Mouse (Mus musculus) adrenal gland, postnatal 4 days (tissue): Measurements from ENCODE around the gene Myo19. TPM values are rescaled to one million over a fixed set of nuclear protein-coding genes. Genes with fewer than 3 reads are reported as not detected.
"Not testable (repeated sequence)": the region's sequence is repeated elsewhere in the genome, so short reads cannot be mapped to it uniquely, and the experiment has no call there.

Experiments used
- DNase-seq, 2 experiments: peaks; one replicate each; pipeline ENCODE4 v3.0.0; 2021 to 2022; ENCODE audit warnings: low spot score in 2 of 2, mixed read lengths in 2 of 2
- long read RNA-seq, 2 experiments: library from polyadenylated mRNA; stranded (forward); transcript quantifications; one replicate each; pipeline ENCODE4 v2.0.0; 2021
- total RNA-seq, 2 experiments: library from RNA; stranded (reverse); gene quantifications; 2 replicates each; pipeline ENCODE4 v1.2.3; 2021

Myo19 gene
- 10 to 100 TPM; 18.1 to 20.2 TPM for total RNA-seq
- long read RNA-seq, experiment 1, full-length matches to known transcripts = 1 of 6 reads
- long read RNA-seq, experiment 1, partial matches to known transcripts = 1 of 6 reads
- long read RNA-seq, experiment 1, other reads (novel, unspliced or antisense) = 4 of 6 reads
- long read RNA-seq, experiment 2, full-length matches to known transcripts = 2 of 13 reads
- long read RNA-seq, experiment 2, partial matches to known transcripts = 5 of 13 reads
- long read RNA-seq, experiment 2, other reads (novel, unspliced or antisense) = 6 of 13 reads

DNA sequence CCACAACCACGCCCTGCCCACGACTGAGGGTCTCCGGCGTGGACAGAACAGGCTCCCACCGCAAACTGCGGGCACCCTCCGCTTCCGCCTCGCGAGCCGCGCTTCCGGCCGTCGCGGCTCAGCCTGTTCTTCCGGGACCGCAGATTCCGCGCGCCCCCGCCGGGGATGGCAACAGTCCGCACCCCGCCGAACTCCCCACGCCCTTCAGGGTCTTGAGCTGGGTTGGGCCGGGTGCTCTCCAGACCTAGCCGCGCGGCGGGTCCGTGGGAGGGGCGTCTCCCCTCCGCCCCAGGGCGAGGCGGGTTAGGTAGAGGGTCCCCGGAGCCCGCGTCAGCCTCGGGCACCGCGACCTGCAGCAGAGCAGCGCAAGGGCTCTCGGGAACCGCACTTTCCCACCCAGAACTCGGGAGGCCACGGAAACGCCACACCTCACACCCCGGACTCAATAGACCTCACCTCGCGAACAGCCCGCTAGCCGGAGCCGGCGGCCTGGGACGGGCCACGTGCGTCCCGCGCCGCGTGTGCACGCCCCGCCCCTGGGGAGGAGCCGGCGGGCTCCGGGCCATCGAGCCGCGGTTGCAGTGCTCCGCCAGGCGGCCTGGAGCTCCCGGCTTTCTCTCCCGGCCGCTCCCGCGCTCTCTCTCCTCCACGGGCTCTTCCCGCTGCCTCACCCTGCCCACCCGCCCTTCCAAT, at the start of gene Myo19, which contains the start of gene Pigw:
Gene Myo19, plus strand, starts transcription at position 377 of the 693 bp plus-strand sequence.
Gene Pigw, minus strand, starts transcription at position 514 of the 693 bp plus-strand sequence.
- DNase-seq = peak; percentile 47 to 54

DNA sequence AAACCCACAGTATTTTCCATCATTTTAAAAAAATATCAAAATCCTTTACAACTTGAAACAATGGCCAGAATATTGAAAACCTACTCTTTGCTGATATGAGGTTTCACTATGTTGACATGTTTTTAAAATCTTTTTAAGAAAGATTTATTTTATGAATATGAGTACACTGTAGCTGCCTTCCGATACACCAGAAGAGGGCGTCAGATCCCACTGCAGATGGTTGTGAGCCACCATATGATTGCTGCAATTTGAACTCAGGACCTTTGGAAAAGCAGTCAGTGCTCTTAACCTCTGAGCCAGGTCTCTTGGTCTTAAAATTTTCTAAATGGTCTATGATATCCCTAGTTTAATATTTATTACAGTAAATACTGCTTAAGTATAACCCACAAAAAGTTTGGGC, 40.6 kb upstream of the Myo19 start:
- DNase-seq = no peak

DNA sequence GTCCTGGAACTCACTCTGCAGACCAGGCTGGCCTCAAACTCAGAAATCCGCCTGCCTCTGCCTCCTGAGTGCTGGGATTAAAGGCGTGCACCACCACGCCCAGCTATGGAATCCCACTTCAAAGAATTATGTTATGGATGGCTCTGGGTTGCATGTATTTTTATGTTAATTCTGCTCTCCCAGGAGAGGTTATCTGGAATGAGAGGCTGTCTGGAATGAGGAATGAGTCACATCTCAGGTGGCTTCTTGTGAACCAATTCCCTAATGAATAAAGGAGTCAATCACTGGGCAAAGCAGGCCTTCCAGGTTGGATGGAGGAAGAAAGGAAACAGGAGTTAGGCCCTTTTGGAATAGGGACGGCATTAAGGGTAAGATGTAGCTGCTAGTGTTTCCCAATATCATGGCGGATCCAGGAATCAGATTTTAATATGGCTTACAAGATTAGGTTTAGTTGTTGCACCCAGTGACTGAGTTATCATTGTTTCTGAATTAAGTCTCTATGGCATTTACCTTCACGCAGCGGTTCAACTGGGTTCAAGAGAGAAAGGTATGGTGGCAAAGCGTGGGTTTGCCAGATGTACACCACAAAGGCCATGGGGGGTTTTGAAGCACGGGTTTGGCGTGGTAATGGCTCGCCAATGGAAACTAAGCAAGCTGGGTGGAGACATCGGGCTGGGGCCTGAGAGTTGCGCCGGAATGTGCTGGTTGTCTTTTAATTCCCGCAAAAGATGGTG, 33.0 kb upstream of the Myo19 start:
- no peak for DNase-seq

DNA sequence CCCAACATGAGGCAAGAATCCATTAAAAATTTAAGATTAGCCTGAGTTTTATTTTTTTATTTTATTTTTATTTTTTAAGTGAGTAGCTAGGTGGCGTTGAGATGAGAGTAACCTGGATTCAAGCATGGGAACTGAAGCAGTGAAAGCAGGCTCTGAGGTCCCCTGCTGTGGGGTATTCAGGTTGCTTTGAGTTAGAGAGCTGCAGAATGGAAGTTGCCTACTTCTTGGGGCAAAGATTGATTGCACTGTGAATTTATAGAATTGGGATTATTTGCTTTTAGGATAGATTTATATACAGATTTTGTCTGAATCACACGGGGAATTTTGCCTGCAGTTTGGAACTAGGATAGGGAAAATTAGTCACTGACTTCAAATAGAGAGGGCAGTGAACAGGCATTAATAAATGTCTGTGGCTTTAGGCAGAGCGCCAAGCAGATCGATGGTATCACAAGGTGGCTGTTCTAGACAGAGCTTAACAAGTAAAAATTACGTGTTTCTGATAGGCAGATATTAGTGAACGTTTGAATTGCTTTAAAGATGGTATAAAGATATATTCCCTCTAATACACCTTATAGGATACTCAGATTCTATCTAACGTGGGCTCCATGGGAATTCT, 32.4 kb upstream of the Myo19 start:
- no peak for DNase-seq

DNA sequence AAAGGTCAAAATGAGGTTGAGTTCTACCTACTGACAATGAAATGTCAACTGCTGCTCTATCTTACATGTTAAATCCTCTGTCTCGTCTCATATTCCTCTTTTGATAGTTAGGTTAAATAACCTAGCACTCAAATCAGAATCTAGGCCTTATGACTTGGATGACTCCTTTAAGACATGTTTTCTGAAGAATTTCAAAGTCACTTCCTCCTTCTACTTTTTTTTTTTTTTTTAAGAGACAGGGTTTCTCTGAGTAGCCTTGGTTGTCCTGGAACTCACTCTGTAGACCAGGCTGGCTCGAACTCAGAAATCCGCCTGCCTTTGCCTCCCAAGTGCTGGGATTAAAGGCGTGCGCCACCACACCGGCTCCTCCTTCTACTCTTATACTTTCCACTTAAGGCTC, 24.7 kb upstream of the Myo19 start:
- DNase-seq = no peak

DNA sequence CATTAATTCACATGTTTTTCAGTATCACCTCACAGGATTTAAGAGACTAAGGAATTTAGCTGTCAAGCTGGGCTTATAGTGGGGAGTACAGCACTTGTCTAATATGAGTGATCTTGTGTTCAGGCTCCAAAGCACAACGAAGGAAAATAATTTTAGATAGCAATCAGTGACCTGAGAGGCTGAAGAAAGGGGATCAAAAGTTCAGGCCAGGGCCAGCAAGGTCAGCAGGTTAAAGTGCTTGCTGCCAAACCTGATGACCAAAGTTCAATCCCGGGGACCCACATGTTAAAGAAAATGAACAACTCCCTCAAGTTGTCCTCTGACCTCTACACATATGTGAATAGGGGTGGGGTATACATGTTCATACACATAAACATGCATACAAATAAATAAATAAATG, 14.7 kb upstream of the Myo19 start:
- DNase-seq = no peak

DNA sequence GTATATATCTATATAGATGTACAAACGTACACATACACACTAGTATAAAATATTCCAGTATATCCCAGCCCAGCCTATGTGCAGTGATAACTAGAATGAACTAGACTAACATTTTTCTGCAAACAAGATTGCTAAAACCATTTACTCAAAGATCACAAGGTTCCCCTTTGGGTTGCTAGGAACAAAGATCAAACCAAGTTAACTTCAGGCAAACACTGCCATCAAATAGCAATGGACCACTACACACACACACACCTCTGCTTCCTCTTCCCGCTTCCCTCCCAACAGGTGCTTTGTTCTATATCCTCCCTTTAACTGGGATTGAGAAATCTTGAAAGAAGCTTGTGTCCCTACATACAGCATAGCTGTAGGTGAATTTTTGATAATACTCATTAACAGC, 12.4 kb upstream of the Myo19 start:
- no peak for DNase-seq

DNA sequence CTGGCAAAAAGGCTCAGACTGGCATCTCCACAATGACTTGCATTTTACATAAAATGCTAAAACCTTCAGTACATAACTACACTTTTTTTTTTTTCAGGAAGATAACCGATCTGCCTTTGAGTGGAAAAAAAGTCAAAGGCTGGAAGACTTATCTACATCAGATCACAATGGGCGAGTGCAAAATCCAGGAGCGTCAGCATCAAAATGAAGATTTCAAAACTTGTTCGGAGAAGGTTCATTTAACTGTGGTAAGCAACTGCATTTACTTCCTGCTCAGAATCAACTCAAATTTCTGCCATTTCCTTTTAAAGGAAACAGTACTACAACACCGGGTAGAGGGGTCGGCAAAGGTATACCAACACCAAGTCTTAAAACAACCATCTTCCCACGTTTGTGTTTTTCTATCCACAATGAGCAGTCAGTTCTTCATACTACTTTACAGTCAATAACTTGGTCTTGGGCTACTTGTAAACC, 11.1 kb upstream of the Myo19 start:
- DNase-seq = no peak

DNA sequence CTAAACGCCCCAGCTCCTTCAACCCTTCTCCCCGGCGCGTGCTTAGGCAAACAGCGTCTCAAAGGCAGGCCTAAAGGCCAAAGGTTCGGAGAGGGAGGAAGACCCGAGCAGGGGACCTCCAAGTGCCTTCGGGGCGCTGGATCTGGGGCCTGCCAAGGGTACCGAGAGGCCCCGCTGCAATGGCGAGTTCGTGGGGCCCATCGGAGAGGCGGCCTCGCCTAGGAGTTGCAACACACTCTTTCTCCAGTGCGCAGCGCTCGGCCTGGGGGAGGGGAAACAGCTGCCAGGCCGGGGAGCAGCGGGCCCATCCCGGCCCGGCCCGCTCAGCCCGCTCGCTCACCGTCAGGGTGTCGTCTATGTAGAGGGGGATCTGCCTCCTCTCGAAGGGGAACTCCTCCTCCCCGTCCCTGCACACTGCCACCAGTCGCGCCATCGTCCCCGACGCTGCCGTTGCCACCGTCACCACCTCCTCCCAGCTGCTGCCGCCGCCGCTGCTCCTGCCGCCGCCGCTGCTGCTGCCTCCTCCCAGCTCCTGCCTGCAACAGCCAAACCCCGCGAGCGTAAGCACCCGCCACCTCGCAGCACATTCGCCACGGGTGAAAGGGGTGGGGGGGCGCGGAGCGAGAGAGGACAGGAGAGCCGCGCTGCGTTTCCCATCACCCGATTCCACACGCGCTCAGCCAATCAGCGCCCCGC, 10.3 kb upstream of the Myo19 start:
- DNase-seq = peak; percentile 93 to 96

DNA sequence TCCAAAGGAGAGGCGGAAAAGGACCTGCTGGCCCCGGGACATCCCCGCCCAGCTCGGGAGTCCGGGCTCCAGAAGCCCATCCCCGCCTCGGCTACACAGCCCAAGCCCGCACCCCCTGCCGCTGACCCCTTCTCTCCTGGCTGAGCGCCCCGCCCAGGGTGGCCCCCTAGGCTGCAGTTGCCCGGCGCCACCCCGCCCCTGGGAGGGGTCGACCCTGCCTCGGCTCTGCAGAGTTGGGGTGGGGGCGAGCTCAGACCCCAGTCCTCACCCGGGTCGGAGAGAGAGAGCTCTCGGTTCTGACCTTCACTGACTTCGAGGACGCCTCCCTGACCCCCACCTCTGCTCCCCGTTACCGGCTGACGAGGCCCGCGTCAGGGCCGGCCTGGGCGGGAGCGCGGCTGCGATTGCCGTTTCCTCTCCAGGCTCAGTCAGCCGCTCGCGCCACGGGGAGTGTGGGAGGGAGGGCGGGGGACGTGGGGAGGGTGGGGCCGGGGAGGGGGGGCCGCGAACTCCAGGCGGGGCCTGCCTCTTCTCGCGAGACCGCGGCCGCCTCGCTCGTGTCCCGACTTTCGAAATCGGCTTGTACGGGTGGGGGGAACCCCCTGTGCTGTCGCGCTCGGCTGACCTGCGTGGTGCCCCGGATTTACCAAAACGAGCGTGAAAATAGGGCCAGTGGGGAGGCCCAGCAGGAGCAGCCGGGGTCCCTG, 9.5 kb upstream of the Myo19 start, which contains the start of gene Ggnbp2:
Gene Ggnbp2, minus strand, starts transcription at position 481 of the 707 bp plus-strand sequence.
- peak; percentile 81 to 88 for DNase-seq

DNA sequence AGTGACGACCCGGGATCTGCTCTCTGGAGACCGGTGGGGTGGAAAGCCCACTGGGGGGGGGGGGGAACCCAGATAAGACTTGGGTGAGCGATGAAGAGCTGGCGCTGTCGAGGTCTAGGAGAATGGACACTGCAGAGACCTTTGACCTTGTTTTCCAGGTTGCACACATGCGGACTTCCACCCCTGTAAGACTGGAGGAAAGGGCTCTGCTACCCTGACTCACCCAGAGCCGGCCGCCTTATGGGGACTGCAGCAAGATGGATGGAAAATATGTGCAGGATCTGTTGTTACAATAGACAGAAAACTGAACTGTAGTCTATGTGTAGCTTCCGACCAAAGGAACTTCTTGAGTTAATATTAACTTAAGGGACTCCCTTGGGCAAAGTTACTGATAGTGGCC, 8.9 kb upstream of the Myo19 start:
- no peak for DNase-seq

DNA sequence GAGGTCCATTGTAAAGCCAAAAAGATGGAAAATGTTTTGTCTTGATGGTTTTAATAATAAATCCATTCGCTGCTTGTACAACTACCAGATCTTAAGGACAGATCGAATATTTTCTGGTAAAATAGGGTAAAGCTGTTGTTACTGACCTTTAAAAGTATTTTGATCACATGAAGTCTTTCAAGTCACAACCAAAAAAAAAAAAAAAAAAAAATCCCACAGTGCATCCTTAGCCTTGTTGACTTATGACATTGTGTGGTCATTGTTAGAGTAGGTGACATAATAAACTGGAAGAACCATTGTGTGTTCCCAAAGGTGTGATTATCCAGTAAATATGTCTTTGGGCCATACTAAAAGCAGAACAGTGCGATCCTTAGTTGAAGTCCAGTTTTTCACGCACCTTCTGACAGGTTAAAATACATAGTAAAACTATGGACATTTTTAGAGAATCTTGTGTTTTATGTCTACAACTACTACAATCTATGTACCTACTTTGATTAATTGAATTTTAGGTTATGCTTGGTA, 8.3 kb upstream of the Myo19 start:
- no peak for DNase-seq

DNA sequence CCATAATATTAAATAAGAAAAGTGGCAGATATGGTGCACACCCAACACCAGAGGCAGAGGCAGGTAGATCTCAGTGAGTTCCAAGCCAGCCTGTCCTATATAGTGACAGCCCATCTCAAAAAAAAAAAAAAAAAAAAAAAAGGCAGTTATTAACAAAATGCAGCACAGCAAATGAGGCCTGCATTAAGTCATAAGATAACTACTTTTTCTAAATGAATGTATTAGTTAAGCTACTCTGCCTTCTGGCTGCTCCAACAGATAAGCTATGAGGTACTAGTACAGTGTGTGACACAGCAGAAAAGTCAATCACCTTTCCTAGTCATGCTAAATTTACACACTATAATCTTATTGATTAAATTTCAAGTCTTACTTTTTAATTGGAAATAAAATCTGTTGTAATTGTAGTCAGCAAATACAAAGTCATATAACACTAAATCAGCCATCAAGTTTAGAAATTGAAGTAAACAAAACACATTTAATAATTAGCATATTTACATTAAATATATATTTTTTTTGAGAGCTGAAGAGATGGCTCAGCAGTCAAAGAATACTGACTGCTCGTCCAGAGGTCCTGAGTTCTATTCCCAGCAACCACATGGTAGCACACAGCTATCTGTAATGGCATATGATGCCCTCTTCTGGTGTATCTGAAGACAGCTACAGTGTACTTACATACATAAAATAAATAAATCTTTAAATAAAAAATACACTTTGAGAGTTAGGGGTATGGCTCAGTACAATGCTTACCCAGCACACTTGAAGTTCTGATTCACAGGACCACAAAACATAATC, 6.7 kb upstream of the Myo19 start:
- DNase-seq = no peak

DNA sequence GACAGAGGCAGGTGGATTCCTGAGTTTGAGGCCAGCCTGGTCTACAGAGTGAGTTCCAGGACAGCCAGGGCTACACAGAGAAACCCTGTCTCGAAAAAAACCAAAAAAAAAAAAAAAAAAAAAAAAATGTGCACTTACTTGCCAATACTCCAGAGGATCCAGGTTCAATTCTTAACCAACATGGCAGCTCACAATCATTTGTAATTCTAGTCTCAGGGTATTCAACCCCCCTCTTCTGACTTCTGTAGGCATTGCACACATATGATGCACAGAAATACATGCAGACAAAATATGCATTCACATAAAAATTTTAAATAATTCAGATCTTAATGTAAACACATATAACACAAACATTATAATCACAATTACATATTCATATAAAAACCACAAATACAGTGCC, 3.9 kb upstream of the Myo19 start:
- not testable (repeated sequence) for DNase-seq

DNA sequence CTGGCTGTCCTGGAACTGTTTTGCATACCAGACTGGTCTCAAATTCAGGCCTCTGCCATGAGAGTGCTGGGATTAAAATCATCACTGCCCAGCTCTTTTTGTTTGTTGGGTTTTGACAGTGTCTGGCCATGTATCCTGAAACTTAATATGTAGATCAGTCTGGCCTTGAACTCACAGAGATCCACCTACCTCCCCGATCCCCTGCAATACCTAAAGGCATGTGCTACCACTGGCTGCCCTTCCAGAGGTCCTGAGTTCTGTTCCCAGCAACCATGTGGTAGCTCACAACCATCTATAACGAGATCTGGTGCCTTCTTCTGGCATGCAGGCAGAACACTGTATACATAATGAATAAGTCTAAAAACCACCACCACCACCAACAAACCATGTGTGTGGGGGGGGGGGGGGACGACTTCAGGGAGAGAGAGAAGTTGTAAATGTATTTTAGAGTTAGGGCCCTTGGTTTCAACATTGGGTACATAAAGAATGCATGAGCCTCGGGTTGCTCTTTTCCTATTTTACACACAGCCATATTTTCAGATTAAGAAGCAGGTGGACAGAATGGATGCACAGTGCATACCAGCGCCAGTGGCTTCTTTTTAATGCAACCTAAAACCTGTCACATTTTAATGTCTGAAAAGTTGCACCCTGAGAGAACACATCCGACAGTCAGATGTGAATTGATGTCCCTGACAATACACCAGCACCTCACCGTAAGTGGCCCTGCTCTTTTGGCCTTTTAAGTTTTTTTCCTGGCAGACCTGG, 759 bp upstream of the Myo19 start:
- no peak for DNase-seq

DNA sequence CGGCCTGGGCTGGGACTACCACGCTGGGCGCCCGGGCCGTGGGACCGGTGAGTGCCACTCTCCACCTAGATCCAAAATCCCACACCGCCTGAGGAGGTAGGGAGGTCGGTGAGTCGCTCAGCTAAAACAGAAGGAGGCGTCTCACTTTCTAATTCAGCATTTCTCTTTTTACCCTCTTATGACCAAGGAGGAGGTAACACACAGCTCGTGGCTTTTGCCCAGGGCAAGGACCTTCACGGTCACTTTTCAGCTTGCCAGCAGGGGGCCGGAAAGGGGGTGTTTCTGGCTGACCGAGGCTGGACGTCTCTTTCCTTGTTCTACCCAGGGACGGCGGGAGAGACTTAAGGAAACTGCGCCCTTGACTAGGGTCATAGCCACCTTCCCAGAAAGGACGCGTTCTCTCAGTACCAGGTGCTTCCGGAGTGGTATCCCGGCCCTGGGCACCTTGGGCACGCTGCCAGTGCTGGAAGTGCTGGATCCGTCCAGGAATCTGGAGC, 565 bp downstream of the Myo19 start:
- peak; percentile 22 to 33 for DNase-seq

DNA sequence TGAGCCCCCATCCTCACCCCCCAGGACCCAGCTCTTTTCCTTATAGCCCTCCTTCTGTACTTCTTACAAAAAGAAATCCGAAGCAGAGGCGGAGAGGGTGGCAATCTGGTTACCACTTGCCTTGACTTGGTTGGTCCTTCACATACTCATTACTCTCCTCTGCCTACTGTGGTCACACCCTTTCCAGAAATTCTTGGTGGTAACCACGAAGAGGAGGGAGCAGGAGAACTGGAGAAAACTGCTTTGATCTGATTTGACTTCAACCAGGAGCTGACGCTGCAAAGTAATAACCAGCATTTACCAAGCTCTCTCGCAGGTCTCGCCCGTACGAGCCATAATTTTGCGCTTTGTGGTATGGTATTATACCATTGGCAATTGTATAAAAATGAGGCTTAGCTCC, 1.0 kb downstream of the Myo19 start:
- DNase-seq = no peak

DNA sequence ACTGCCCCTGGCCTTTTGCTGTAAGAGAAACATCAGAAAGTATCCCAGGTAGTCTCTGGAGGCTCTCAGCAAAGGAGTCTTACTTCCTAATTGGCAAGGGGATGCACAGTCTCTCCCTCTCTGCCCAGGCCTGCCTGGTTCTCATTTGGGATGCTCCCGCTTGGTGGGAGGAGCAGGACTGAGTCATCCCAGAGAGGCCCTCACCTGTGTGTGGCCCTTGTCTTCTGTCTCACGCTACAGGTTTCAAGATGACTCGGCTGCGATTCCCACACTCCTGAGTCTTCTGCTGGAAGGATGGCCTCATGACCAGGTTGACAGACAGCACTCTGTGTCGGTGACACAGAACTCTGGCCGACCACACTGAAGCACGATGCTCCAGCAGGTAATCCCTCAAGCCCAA, 2.4 kb downstream of the Myo19 start:
- no peak for DNase-seq
